Mouse (Mus musculus) forebrain, embryonic 12.5 days (tissue): ENCODE measurements around the gene Nt5c3. TPM values are rescaled to one million over a fixed set of nuclear protein-coding genes. Genes with fewer than 3 reads are reported as not detected.

Experiments
- ATAC-seq: fragments of 200-750 bp; cut with Nextera tagmentation; 2 replicates; pipeline ENCODE4 v1.8.0; 2017; ENCODE audit warnings: moderate TSS enrichment; ENCODE audit not compliant: low FRiP score
- H3K27ac ChIP-seq: fragments of 300-500 bp; sonication (generic); 2 replicates; pipeline ENCODE4 v1.5.1; 2016; ENCODE audit warnings: mild to moderate bottlenecking
- H3K27me3 ChIP-seq: fragments of 300-500 bp; sonication (generic); 2 replicates; pipeline ENCODE4 v1.6.1; 2016; ENCODE audit warnings: mild to moderate bottlenecking
- H3K36me3 ChIP-seq: fragments of 300-500 bp; sonication (generic); replicated peaks from 2 replicates; pipeline ENCODE4 v1.6.1; 2016; ENCODE audit warnings: mild to moderate bottlenecking
- H3K4me1 ChIP-seq: fragments of 300-500 bp; sonication (generic); 2 replicates; pipeline ENCODE4 v1.6.1; 2016
- H3K4me2 ChIP-seq: fragments of 300-500 bp; sonication (generic); 2 replicates; pipeline ENCODE4 v1.6.1; 2016; ENCODE audit warnings: mild to moderate bottlenecking, moderate library complexity
- H3K4me3 ChIP-seq: fragments of 300-500 bp; sonication (generic); replicated peaks from 2 replicates; pipeline ENCODE4 v1.5.1; 2016; ENCODE audit warnings: mild to moderate bottlenecking
- H3K9ac ChIP-seq: fragments of 300-500 bp; sonication (generic); 2 replicates; pipeline ENCODE4 v1.6.1; 2016; ENCODE audit warnings: mild to moderate bottlenecking
- H3K9me3 ChIP-seq: fragments of 300-500 bp; sonication (generic); 2 replicates; pipeline ENCODE4 v1.6.1; 2016
- WGBS: fragments of 180-500 bp; shearing (Covaris S2); methylation state at CpG from one replicate; pipeline ENCODE4 v1.1.7; 2016; 5-methylcytosine and 5-hydroxymethylcytosine counted together
- polyA plus RNA-seq: library from polyadenylated mRNA; unstranded; fragments of >200 nt; fragmentation: Nextera tagmentation; extraction: Ambion mirVana; gene quantifications from 2 replicates; pipeline ENCODE4 v1.2.1, GENCODE M21; 2016

Nt5c3 gene
- polyA plus RNA-seq, 1 experiment from 2014 or later, result 86.8 TPM

DNA sequence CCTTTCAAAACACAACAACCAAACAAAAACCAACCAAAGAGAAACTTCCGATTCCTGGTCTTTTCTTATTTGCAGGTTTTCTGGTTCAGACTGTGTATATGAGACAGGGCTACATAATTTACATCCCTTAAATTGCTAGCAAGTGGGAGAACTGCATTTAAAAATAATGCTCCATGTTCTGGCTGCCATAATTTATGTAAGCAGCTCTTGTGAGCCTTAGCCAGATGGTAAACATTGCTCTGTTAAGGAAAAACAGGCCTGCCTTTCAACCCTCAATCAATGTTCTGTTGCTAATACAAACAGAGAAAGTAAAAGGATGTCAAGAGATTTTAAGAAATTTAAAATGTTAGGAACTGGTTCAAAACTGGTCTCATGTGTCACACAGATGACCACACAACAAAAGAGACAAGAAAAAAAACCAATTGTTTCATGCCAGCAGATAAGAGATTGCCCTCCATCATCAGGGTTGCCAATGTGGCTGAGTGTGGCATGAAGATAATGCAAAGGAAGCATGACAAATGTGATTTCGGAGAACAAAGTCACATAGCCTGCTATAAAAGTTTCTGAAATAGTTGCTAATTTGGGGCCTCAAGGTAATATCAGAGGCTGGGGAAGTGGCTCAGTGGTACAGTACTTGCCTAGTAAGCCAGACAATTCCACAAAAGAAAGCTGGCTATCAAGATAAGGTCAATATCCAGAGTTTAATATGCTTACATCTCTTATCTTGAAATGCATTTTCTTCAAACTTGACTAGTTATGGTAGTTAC lies 10.5 kb downstream of the Nt5c3 start:
- no peak overlapping the region for H3K4me3 ChIP-seq
- ATAC-seq, result no peak
- H3K9me3 ChIP-seq, result 0 out of 2 replicates have a peak, but pooled peaks cover 3% of the 10 kb centered on the region
- no peak overlapping the region for H3K9ac ChIP-seq
- H3K4me1 ChIP-seq, result no peaks in the 10 kb centered on the region
- H3K36me3 ChIP-seq, result no peaks in the 10 kb centered on the region
- H3K27me3 ChIP-seq, result no peaks in the 10 kb centered on the region
- H3K4me2 ChIP-seq, result no peak overlapping the region
- 97% methylated on average over 2 of the region's 2 CpGs for WGBS
- no peak overlapping the region for H3K27ac ChIP-seq

DNA sequence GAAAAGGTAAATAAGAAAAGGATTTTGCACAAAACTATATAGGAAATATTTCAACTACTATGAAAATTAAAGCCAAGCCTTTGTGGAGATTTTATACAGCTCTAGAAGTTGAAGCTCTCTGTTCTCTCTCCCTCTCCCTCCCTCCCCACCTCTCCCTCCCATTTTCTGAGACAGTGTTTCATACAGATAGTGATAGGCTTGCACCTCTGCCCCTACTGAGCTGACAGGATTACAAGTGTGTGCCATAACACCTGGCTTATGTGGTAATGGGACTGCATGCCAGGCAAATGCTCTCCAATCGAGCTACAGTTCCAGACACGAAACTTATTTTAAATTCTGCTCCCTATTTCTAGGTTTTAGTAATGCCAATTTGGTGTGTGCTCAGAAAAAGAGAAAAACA lies 12.8 kb downstream of the Nt5c3 start:
- no peak overlapping the region for H3K9ac ChIP-seq
- H3K4me1 ChIP-seq, result no peaks in the 10 kb centered on the region
- 0 out of 2 replicates have a peak, but pooled peaks cover 3% of the 10 kb centered on the region for H3K9me3 ChIP-seq
- no peak overlapping the region for H3K27ac ChIP-seq
- ATAC-seq, result no peak
- H3K4me2 ChIP-seq, result no peak overlapping the region
- H3K27me3 ChIP-seq, result no peaks in the 10 kb centered on the region
- no peak overlapping the region for H3K4me3 ChIP-seq
- H3K36me3 ChIP-seq, result no peaks in the 10 kb centered on the region
- WGBS, result 94% methylated on average over 2 of the region's 2 CpGs

DNA sequence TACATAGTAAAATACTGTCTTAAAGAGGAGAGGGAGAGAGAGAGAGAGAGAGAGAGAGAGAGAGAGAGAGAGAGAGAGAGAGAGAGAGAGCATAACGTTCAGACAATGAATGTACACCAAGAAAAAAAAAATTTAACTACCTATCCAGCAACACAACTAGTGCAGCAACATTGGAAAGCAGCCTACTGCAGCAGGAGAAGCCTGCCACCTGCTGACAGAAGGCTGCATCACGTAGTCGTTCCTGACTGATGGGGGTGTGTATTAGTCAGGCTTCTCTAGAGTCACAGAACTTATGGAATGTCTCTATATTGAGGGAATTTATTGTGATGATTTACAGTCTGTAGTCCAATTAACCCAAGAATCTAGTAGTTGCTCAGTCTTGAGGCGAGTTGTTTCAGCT lies 14.8 kb downstream of the Nt5c3 start:
- no peak overlapping the region for H3K9ac ChIP-seq
- no peak overlapping the region for H3K4me2 ChIP-seq
- H3K27me3 ChIP-seq, result no peaks in the 10 kb centered on the region
- ATAC-seq, result no peak
- no peak overlapping the region for H3K27ac ChIP-seq
- peaks cover 4% of the 10 kb centered on the region; the same call in 1 of the 2 replicates for H3K4me1 ChIP-seq
- H3K4me3 ChIP-seq, result no peak overlapping the region
- 22% methylated on average over 4 of the region's 4 CpGs for WGBS
- H3K9me3 ChIP-seq, result no peaks in the 10 kb centered on the region
- H3K36me3 ChIP-seq, result no peaks in the 10 kb centered on the region

GRCm38 (mm10) chr6:56908397-56908796 lies 15.3 kb downstream of the Nt5c3 start:
- no peaks in the 10 kb centered on the region for H3K9me3 ChIP-seq
- H3K4me1 ChIP-seq, result peaks cover 7% of the 10 kb centered on the region
- H3K4me2 ChIP-seq, result no peak overlapping the region
- no peak overlapping the region for H3K4me3 ChIP-seq
- ATAC-seq, result no peak
- H3K9ac ChIP-seq, result no peak overlapping the region
- no peaks in the 10 kb centered on the region for H3K36me3 ChIP-seq
- H3K27ac ChIP-seq, result no peak overlapping the region
- no peaks in the 10 kb centered on the region for H3K27me3 ChIP-seq
- 94% methylated on average over 2 of the region's 2 CpGs for WGBS

DNA sequence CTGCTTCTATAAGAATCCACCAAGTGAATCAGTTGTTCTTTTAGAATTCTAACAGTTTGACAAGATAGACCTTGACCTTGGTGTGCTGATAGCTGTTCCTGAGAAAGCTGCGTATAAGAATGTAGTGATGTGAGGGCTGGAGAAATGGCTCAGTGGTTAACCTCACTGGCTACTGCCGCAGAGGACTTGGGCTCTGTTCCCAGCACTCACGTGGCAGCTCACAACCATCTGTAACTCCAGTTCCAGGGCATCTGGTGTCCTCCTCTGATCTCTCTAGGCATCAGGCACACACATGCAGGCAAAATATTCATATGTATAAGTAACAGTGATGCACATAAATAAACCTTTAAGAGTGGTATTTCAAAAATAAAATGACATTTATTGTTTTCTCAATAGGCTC lies 15.8 kb downstream of the Nt5c3 start:
- no peak overlapping the region for H3K27ac ChIP-seq
- peaks cover 10% of the 10 kb centered on the region for H3K4me1 ChIP-seq
- no peak overlapping the region for H3K9ac ChIP-seq
- ATAC-seq, result no peak
- H3K27me3 ChIP-seq, result no peaks in the 10 kb centered on the region
- no peak overlapping the region for H3K4me3 ChIP-seq
- 90% methylated on average over 3 of the region's 3 CpGs for WGBS
- H3K36me3 ChIP-seq, result no peaks in the 10 kb centered on the region
- H3K9me3 ChIP-seq, result no peaks in the 10 kb centered on the region
- no peak overlapping the region for H3K4me2 ChIP-seq

- Histone ChIP-seq H3K9me3 (no peaks in the 10 kb centered on the region), H3K9ac (no peak overlapping the region), H3K4me1 (peaks cover 18% of the 10 kb centered on the region), H3K4me3 (no peak overlapping the region), H3K27me3 (no peaks in the 10 kb centered on the region), H3K27ac (no peak overlapping the region), H3K4me2 (no peak overlapping the region), H3K36me3 (no peaks in the 10 kb centered on the region)
- no peak for ATAC-seq
- WGBS, result 87% methylated on average over 8 of the region's 8 CpGs
Observed at GRCm38 (mm10) chr6:56906121-56906846, 17.4 kb downstream of the Nt5c3 start.

- Histone ChIP-seq H3K4me3 (no peak overlapping the region), H3K27ac (no peak overlapping the region), H3K36me3 (no peaks in the 10 kb centered on the region), H3K9me3 (no peaks in the 10 kb centered on the region), H3K9ac (no peak overlapping the region), H3K27me3 (no peaks in the 10 kb centered on the region), H3K4me1 (peaks cover 18% of the 10 kb centered on the region), H3K4me2 (no peak overlapping the region)
- 94% methylated on average over 5 of the region's 5 CpGs for WGBS
- no peak for ATAC-seq
Observed at GRCm38 (mm10) chr6:56905486-56905885, 18.2 kb downstream of the Nt5c3 start.

- Histone ChIP-seq H3K27me3 (no peaks in the 10 kb centered on the region), H3K4me3 (no peak overlapping the region), H3K4me1 (peaks cover 18% of the 10 kb centered on the region), H3K9ac (no peak overlapping the region), H3K27ac (no peak overlapping the region), H3K36me3 (no peaks in the 10 kb centered on the region), H3K4me2 (no peak overlapping the region), H3K9me3 (no peaks in the 10 kb centered on the region)
- 81% methylated on average over 2 of the region's 2 CpGs for WGBS
- no peak for ATAC-seq
Observed at GRCm38 (mm10) chr6:56904982-56905381, 18.8 kb downstream of the Nt5c3 start.

DNA sequence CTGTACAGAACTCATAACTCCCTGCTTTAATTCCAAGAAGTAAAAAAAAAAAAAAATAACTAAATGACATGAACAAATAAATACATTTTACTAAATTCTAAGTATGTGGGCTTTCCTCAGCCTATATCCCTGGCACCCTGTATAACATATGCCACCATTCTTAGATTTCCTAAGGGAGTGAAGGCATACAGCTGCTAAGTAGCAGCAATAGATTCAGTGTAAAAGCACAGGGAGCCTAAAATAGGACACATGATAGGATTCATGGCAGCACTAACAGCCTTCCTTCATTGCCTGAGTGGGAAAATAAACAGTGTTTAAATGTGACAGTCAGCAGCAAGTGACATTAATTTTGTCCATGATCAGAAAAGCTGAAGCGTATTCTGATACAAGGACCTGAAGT lies 19.4 kb downstream of the Nt5c3 start:
- no peak for ATAC-seq
- Histone ChIP-seq H3K27ac (no peak overlapping the region), H3K4me2 (no peak overlapping the region), H3K36me3 (no peaks in the 10 kb centered on the region), H3K9ac (no peak overlapping the region), H3K4me1 (peaks cover 18% of the 10 kb centered on the region), H3K27me3 (no peaks in the 10 kb centered on the region), H3K4me3 (no peak overlapping the region), H3K9me3 (no peaks in the 10 kb centered on the region)
- 90% methylated on average over 1 of the region's 1 CpGs for WGBS

- ATAC-seq, result no peak
Observed at GRCm38 (mm10) chr6:56903831-56904230, 19.9 kb downstream of the Nt5c3 start.

DNA sequence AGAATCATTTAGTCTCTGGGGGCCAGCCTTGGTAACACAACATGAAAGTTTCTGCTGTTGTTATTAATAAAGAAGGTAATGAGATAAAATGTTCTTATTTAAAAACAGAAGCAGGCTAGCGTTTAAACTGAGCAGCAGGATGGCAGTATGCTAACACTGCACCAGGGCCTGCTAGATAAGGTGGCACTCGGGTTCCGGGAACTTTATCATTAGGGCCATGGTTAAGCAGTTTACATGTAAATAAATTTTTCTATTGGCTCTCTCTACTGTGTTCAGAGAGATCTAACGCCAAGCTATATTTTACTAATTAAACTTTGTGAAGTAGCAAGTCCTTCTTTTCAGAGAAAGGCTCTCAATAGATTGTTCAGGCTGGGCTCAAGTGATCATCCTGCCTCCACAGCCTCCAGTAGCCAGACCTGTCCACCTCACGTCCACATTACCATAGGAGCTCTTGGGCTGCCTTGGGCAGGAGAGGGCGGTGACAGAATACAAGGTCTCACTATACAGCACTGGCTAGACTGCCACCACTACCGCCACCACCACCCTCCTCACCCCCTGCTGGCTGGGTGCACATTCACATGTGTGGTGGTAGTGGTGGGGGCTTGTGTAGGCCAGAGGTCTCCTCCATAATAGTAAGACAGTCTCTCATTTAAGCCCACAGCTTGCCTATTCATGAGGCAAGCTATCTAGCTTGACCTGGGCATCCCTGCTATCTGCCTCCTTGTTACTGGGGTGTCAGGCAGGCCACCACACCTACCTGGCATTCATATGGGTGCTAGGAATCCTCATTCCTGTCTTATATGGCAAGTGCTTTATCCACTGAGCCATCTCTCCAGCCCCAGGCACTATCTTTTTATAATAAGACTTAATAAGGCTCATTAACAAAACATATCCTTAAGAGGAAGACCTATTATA lies 20.9 kb downstream of the Nt5c3 start:
- no peak overlapping the region for H3K9ac ChIP-seq
- no peaks in the 10 kb centered on the region for H3K27me3 ChIP-seq
- peaks cover 18% of the 10 kb centered on the region for H3K4me1 ChIP-seq
- ATAC-seq, result no peak
- H3K9me3 ChIP-seq, result no peaks in the 10 kb centered on the region
- H3K4me3 ChIP-seq, result no peak overlapping the region
- 81% methylated on average over 7 of the region's 7 CpGs for WGBS
- no peak overlapping the region for H3K4me2 ChIP-seq
- no peaks in the 10 kb centered on the region for H3K36me3 ChIP-seq
- no peak overlapping the region for H3K27ac ChIP-seq

More at GRCm38 (mm10) chr6:56903831-56904230, 19.9 kb downstream of the Nt5c3 start:
- Histone ChIP-seq H3K27me3 (no peaks in the 10 kb centered on the region), H3K4me2 (no peak overlapping the region), H3K27ac (no peak overlapping the region), H3K36me3 (no peaks in the 10 kb centered on the region), H3K4me3 (no peak overlapping the region), H3K9me3 (no peaks in the 10 kb centered on the region), H3K4me1 (peaks cover 18% of the 10 kb centered on the region), H3K9ac (no peak overlapping the region)
- 68% methylated on average over 6 of the region's 6 CpGs for WGBS

DNA sequence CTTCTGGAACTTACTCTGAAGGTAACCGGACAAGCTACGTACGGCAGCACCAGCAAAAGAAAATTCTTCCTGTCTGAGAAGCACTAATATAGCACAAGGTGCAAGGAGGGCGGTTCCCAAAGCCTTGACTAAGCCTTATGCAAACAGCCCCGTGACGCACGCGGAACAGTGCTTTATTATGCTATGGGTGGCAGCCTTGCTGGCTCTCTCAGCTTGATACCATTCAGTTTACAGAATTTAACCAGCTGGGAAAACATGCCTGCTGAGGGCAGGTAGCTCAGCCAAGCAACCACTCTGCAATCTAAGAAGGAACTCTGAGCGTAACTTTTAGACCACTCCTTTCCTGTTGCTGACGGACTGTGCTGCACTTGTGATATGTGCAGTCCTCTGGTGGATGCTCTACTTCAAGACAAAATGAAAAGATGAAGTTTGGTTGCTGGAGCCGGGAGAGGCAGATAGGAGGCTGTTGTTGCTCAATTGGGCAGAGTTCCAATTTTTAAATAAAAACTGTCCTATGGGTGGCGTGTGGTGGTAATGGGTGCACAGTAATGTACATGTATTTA lies 21.8 kb downstream of the Nt5c3 start:
- H3K9ac ChIP-seq, result no peak overlapping the region
- 33% methylated on average over 12 of the region's 12 CpGs for WGBS
- H3K4me3 ChIP-seq, result no peak overlapping the region
- peaks cover 18% of the 10 kb centered on the region for H3K4me1 ChIP-seq
- H3K4me2 ChIP-seq, result no peak overlapping the region
- H3K9me3 ChIP-seq, result no peaks in the 10 kb centered on the region
- no peak overlapping the region for H3K27ac ChIP-seq
- H3K36me3 ChIP-seq, result no peaks in the 10 kb centered on the region
- H3K27me3 ChIP-seq, result no peaks in the 10 kb centered on the region
- ATAC-seq, result peak; percentile 51; the same call in 1 of the 2 replicates
